Mouse (Mus musculus) gastrocnemius, postnatal 36 days (tissue): Measurements from ENCODE around the gene Nmt1. TPM values are rescaled to one million over a fixed set of nuclear protein-coding genes. Genes with fewer than 3 reads are reported as not detected.
A peak's percentile ranks its signal among the peaks of the same experiment; 100 is the strongest.

Source experiments
- DNase-seq, 2 experiments: peaks; one replicate each; pipeline ENCODE4 v3.0.0; 2022
- intact Hi-C: fragments of 180-260 bp; cut with DNase I; formaldehyde crosslinking; loops from one replicate; pipeline ENCODE4 v1.15.1; 2025
- total RNA-seq, 2 experiments: library from RNA; stranded (reverse); gene quantifications; 2 replicates each; pipeline ENCODE4 v1.2.3; 2021

The Nmt1 gene
- total RNA-seq, 2 experiments from 2014 or later = 44.6 to 47.2 TPM

GRCm38 (mm10) chr11:103070322-103070880 is 42.4 kb downstream of the Nmt1 start:
- DNase-seq = peak in 1 of 2 experiments; percentile 14
- intact Hi-C loops = no loop called here

DNA sequence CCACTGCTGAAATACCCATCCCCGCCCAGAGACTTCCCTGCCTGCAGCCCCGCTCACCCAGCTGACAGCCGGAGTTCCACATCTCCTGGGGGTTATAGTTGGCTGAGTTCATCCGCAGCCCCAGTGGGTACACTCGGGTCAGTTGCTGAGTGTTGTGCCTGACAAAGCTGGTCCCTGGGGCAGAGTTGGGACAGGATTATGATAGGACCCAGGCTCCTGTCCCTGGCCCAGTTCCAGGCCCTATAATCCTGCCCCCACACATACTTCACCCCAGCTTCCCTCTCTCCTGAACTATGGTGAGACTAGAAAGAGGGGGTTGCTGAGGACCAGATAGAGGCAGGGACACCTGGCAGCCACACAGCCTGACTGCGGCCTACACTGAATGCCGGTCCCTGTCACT is 45.7 kb downstream of the Nmt1 start:
- intact Hi-C loops = no loop called here
- DNase-seq = no peak

- intact Hi-C loops = no loop called here
Observed at GRCm38 (mm10) chr11:103074121-103074650, 46.2 kb downstream of the Nmt1 start.

GRCm38 (mm10) chr11:103074796-103075323 is 46.9 kb downstream of the Nmt1 start:
- DNase-seq = peak in 1 of 2 experiments; percentile 4
- intact Hi-C loops = no loop called here

More at GRCm38 (mm10) chr11:103074121-103074650, 46.2 kb downstream of the Nmt1 start:
- peak in 1 of 2 experiments; percentile 3 for DNase-seq

DNA sequence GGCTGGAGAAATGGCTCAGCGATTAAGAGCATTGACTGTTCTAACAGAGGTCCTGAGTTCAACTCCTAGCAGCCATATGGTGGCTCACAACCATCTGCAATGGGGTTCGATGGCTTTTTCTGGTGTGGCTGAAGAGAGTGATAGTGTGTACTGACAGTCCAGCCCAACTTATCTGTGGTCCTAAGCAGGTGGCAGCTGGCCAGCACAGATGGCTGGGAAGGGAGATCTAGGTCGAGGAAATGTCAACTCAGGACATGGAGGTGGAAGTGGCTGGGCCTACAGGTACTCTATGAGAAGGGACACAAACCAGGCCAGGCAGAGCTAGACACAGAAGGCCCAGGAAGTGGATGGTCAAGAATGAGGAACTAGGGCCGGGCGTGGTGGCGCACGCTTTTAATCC is 48.0 kb downstream of the Nmt1 start:
- DNase-seq = peak in 1 of 2 experiments; percentile 6

DNA sequence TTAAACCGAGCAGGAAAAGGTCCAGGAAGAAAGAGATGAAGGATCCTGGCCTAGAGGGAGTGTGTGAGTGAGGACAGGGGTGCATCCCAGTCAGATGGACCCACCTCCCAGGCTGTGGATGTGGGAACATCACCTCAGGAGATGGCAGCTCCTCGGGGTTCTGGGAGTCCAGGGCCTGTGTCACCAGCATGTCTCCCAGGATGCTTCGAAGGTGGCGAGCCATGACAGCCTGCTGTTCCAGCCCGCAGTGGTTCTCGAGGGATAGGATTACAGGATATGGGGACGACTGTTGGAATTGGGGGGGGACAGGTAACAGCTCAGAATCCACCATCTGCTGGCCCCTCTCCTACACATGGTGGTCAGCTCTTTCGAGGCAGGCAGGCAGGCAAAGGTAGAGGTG is 48.6 kb downstream of the Nmt1 start:
- intact Hi-C loops = no loop called here
- DNase-seq = no peak

More for the DNA sequence above, 48.0 kb downstream of the Nmt1 start:
- intact Hi-C loops = no loop called here

DNA sequence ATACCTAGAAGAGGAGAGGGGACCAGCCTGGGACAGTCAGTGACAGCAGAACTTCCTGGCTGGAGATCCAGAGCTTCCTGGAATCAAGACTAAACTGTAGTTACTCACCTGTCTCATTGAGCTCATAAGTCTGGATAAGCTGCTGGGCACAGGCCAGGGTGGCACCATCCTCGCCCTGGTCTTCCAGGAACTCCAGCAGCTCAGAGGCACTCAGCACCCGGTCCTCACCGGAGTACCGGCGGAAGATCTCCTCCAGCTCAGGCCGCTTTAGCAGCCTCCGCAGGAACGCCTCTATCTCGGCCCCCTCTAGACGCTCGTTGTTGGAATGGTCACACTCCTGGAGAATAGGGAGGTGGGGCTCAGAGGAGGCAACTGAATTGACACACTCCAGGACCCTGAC is 50.1 kb downstream of the Nmt1 start:
- DNase-seq = peak in 1 of 2 experiments; percentile 3
- intact Hi-C loops = no loop called here

DNA sequence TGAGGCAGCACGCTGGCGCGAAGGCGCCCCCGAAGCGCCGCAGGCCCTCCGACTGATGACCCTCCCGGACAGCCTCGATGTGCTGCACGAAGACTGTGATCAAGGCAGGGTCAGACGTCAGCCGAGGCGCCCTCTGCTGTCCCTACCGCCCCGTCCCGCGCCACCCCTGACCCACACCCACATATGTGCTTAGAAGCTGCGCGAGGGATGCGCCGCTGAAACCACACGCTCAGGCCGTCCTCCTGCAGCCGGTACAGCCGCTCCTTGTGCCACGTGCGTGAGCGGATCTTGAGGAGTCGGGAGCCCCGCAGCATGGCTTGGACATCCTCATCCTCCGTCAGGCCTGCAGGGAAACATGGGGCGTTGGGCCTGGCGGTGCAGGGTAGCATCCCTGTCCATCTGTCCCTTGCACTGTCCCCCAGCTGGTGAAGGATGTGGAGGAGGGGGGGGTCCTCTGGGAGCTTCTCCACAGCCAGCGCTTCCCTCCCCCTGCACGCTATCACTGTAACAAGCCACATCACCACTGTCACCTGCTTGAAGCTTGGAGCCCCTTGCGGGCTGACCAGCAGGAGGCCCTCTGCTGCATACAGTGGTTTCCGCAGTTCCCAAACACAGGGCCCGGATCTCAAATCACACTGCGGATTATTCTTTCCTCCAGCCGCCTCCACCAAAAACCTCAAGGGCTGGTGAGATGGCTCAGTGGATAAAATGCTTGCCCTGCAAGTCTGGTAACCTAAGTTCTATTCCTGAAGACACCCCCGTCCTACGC is 52.5 kb downstream of the Nmt1 start:
- intact Hi-C loops = no loop called here
- DNase-seq = peak in 1 of 2 experiments; percentile 3

DNA sequence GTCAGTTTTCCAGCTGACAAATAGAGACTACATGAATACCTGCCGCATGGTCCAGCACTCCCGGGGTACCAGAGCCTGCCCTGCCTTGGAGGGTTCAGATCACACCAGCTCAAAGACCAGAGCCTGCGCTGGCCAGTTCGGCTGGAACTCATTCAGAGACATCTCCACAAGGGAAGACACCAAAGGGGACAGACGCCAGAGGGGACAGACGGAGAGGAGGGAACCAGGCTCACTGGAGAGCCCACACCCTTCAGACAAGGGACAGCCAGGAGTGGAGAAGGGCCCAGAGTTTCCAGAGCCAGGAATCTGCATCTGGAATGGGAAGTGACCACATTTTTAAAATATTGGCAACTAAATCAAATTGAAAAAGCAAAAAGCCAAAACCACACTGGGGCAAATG is 53.6 kb downstream of the Nmt1 start:
- intact Hi-C loops = no loop called here
- no peak for DNase-seq

GRCm38 (mm10) chr11:103093306-103093705 is 65.3 kb downstream of the Nmt1 start:
- no peak for DNase-seq

GRCm38 (mm10) chr11:103093862-103094833 is 66.2 kb downstream of the Nmt1 start:
- DNase-seq = no peak
- intact Hi-C loops = no loop called here

More at GRCm38 (mm10) chr11:103093306-103093705, 65.3 kb downstream of the Nmt1 start:
- intact Hi-C loops = no loop called here

DNA sequence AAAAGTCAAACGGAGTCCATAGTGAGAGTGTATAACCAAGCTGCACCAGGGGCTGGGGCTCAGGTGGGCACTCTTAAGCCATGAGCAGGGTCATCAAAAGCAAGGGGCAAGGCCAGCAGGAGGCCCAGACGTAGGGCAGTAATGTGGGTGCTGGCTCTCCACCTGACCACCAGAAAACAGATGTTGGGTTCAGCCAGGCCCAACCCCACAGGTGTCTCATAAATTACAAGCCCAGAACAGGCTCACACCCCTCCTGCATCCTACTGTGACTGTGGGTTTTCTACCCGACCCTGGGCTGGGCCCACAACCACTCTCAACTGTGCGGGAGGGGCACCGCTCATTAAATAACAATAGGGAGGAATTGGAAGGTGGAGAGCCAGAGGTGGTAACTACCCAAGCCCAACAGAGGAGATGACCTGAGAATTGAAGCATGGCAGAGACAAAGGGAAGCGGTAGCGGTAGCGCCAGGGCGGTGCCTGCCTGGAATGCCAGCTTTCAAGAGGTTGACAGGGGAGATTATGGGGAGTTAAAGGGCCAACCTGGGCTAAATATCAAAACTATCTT is 67.2 kb downstream of the Nmt1 start:
- intact Hi-C loops = no loop called here
- no peak for DNase-seq

DNA sequence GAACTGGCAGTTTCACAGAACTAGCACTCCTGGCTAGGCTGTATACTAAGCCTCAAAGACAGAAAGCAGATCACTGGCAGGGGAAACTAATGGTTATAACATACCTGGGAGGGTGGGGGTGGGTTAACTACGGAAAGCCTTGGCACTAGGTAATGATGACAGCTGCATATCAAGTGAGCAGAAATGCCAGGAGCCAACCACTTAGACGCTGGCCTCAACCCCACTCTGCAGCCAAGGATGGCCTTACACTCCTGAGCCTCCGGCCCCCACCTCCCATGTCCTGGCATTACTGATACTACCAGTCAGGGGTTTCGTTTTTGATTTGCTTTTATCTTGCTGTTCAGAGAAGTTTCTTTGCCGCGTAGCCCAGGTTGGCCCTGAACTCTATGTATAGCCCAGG is 67.8 kb downstream of the Nmt1 start:
- intact Hi-C loops = no loop called here
- no peak for DNase-seq

GRCm38 (mm10) chr11:103096979-103097894 is 69.2 kb downstream of the Nmt1 start:
- DNase-seq = peak in 1 of 2 experiments; percentile 17

GRCm38 (mm10) chr11:103098531-103099190 is 70.7 kb downstream of the Nmt1 start:
- intact Hi-C loops = no loop called here
- DNase-seq = peak; percentile 9 to 17

More at GRCm38 (mm10) chr11:103096979-103097894, 69.2 kb downstream of the Nmt1 start:
- intact Hi-C loops = no loop called here

- intact Hi-C loops = no loop called here
- DNase-seq = peak; percentile 5 to 13
Observed at GRCm38 (mm10) chr11:103099352-103099940, 71.5 kb downstream of the Nmt1 start.

DNA sequence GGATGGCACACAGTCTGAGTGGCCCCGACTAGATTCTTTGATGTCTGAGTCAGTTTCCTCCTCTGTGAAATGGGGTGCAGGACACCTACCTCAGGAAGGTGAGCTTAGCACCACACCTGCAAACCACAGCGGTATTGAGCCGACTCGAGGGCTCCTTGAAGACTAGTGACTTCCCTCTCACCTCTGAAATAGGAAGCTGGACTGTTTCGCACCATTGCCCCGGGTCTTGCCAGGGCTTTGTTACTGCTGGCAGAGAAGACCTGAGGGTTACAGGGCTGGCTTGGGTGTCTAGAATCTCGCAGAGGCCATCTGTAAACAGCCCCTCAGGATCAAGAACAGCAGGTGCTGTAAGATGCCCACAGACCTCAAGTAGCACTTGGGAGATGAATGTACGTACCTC is 72.4 kb downstream of the Nmt1 start:
- intact Hi-C loops = loop anchor here (10.0 kb wide), 1 partner anchor 224 kb away; no protein-coding TSS in a partner anchor
- peak; percentile 5 to 14 for DNase-seq

DNA sequence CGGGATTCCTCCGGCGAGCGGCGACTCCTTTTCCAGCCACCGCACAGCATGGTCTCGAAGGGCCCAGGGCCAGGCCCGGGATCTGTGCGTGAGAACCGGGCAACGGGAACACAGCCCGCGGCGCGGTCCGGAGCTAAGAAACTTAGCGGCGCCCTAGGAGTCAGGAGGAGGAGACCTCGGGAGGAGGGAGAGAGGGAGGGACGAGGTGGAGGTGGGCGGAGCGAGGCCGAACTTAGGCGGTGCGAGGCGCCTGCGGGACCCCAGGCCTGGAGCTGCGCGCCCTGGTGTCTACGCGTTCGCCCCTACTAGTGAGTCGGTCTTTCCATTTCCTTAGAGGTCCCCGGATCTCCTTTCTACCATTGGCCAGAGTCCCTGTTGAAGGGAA is 73.5 kb downstream of the Nmt1 start, which contains the start of the genes Plcd3 and Acbd4:
Plcd3 (minus strand) TSS at position 178 of the 385 bp plus-strand sequence.
Acbd4 (plus strand) TSS at position 202 of the 385 bp plus-strand sequence.
- intact Hi-C loops = loop anchor here (10.0 kb wide), 1 partner anchor 223 kb away; no protein-coding TSS in a partner anchor
- DNase-seq = peak; percentile 83 to 84
